Mouse (Mus musculus): ENCODE data around the gene Rbm44. TPM values are rescaled to one million over a fixed set of nuclear protein-coding genes. Genes with fewer than 3 reads are reported as not detected.

Rbm44 gene
- total and polyA plus RNA-seq, 2 experiments = 0.09 TPM; not detected in 1

- Histone ChIP-seq H3K4me1 (ENCODE audit: control insufficient read depth, insufficient read depth, low read length) (no peaks in the 10 kb centered on the region), H3K36me3 (ENCODE audit: control insufficient read depth, insufficient read depth, low read length) (no peaks in the 10 kb centered on the region), H3K4me3 (ENCODE audit: insufficient read depth, low read depth, low read length) (no peak overlapping the region), H3K27me3 (ENCODE audit: control insufficient read depth, insufficient read depth, low read length) (peaks cover 3% of the 10 kb centered on the region; the same call in 1 of the 2 replicates), H3K79me2 (ENCODE audit: control insufficient read depth, insufficient read depth, low read length) (no peaks in the 10 kb centered on the region), H3K27ac (replicated peaks; ENCODE audit: insufficient read depth, low read depth, low read length) (no peak overlapping the region), H3K9ac (ENCODE audit: low read depth, low read length) (no peak overlapping the region)
- DNase-seq (ENCODE audit: extremely low read depth, low read depth, low spot score) = no peak
- TF ChIP-seq CTCF (IDR thresholded peaks at IDR 0.05; ENCODE audit: low read depth, low read length) (no peak), POLR2A (IDR thresholded peaks at IDR 0.05; ENCODE audit: extremely low read depth, insufficient read depth, low read length) (no peak)
- 76% methylated on average over 10 of the region's 10 CpGs for WGBS
These were observed 38.4 kb downstream of the Rbm44 start for GRCm38 (mm10) chr1:91183305-91183704.

- Histone ChIP-seq H3K4me3 (ENCODE audit: insufficient read depth, low read depth, low read length) (no peak overlapping the region), H3K79me2 (ENCODE audit: control insufficient read depth, insufficient read depth, low read length) (no peaks in the 10 kb centered on the region), H3K36me3 (ENCODE audit: control insufficient read depth, insufficient read depth, low read length) (no peaks in the 10 kb centered on the region), H3K27me3 (ENCODE audit: control insufficient read depth, insufficient read depth, low read length) (no peaks in the 10 kb centered on the region), H3K9ac (ENCODE audit: low read depth, low read length) (no peak overlapping the region), H3K27ac (replicated peaks; ENCODE audit: insufficient read depth, low read depth, low read length) (no peak overlapping the region), H3K4me1 (ENCODE audit: control insufficient read depth, insufficient read depth, low read length) (no peaks in the 10 kb centered on the region)
- 81% methylated on average over 6 of the region's 6 CpGs for WGBS
- no peak for TF ChIP-seq CTCF (IDR thresholded peaks at IDR 0.05; ENCODE audit: low read depth, low read length)
- no peak for TF ChIP-seq POLR2A (IDR thresholded peaks at IDR 0.05; ENCODE audit: extremely low read depth, insufficient read depth, low read length)
- DNase-seq (ENCODE audit: extremely low read depth, low read depth, low spot score) = no peak
These were observed 41.8 kb downstream of the Rbm44 start for GRCm38 (mm10) chr1:91186677-91187076.

- Histone ChIP-seq H3K27me3 (ENCODE audit: control insufficient read depth, insufficient read depth, low read length) (no peaks in the 10 kb centered on the region), H3K4me3 (ENCODE audit: insufficient read depth, low read depth, low read length) (no peak overlapping the region), H3K9ac (ENCODE audit: low read depth, low read length) (no peak overlapping the region), H3K79me2 (ENCODE audit: control insufficient read depth, insufficient read depth, low read length) (no peaks in the 10 kb centered on the region), H3K27ac (replicated peaks; ENCODE audit: insufficient read depth, low read depth, low read length) (no peak overlapping the region), H3K36me3 (ENCODE audit: control insufficient read depth, insufficient read depth, low read length) (no peaks in the 10 kb centered on the region), H3K4me1 (ENCODE audit: control insufficient read depth, insufficient read depth, low read length) (no peaks in the 10 kb centered on the region)
- DNase-seq (ENCODE audit: extremely low read depth, low read depth, low spot score) = no peak
- 90% methylated on average over 5 of the region's 5 CpGs for WGBS
- TF ChIP-seq CTCF (IDR thresholded peaks at IDR 0.05; ENCODE audit: low read depth, low read length) (no peak), POLR2A (IDR thresholded peaks at IDR 0.05; ENCODE audit: extremely low read depth, insufficient read depth, low read length) (no peak)
These were observed 42.4 kb downstream of the Rbm44 start for GRCm38 (mm10) chr1:91187315-91187714.

DNA sequence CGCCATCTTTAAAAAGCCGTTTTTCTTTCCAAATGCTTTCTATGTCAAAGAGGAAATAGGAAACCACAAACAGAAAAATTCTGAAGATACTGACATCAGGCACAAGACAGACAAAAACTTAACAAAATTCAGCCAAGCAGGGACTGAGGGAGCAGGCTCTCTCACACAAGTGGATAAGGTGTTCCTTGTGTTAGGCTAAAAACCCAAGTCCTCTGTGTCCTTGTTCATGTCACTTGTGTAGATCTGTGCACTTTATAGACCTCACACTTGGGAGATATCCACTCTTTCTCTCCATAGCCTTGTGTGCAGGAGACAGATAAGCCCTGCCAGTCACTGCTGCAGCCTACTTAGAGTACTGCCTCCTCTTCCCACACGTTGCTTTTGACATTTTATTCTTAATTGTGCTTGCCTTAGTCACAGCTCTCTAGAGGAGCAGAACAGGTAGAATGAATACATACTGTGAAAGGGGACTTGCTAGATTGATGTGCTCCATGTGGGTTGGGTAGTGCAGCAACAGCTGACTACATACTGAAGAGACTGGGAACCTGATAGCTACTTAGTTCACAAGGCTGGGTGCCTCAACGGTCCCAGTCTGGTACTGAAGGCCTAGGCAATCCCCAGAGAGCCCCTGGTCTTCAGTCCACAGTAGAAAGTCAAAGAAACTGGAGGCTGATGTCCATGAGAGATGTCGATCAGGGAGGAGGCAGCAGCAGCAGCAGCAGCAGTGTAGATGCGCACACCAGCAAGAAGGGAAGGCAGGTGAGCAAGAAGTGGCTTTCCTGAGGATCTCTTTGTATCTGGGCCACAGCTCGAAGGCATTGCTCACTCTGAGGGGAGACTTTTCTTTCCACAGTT, 43.1 kb downstream of the Rbm44 start:
- no peaks in the 10 kb centered on the region for H3K79me2 ChIP-seq (ENCODE audit: control insufficient read depth, insufficient read depth, low read length)
- no peaks in the 10 kb centered on the region for H3K4me1 ChIP-seq (ENCODE audit: control insufficient read depth, insufficient read depth, low read length)
- no peak for TF ChIP-seq POLR2A (IDR thresholded peaks at IDR 0.05; ENCODE audit: extremely low read depth, insufficient read depth, low read length)
- H3K9ac ChIP-seq (ENCODE audit: low read depth, low read length) = no peak overlapping the region
- DNase-seq (ENCODE audit: extremely low read depth, low read depth, low spot score) = no peak
- no peaks in the 10 kb centered on the region for H3K27me3 ChIP-seq (ENCODE audit: control insufficient read depth, insufficient read depth, low read length)
- no peaks in the 10 kb centered on the region for H3K36me3 ChIP-seq (ENCODE audit: control insufficient read depth, insufficient read depth, low read length)
- WGBS = 77% methylated on average over 7 of the region's 7 CpGs
- H3K27ac ChIP-seq (replicated peaks; ENCODE audit: insufficient read depth, low read depth, low read length) = no peak overlapping the region
- H3K4me3 ChIP-seq (ENCODE audit: insufficient read depth, low read depth, low read length) = no peak overlapping the region

DNA sequence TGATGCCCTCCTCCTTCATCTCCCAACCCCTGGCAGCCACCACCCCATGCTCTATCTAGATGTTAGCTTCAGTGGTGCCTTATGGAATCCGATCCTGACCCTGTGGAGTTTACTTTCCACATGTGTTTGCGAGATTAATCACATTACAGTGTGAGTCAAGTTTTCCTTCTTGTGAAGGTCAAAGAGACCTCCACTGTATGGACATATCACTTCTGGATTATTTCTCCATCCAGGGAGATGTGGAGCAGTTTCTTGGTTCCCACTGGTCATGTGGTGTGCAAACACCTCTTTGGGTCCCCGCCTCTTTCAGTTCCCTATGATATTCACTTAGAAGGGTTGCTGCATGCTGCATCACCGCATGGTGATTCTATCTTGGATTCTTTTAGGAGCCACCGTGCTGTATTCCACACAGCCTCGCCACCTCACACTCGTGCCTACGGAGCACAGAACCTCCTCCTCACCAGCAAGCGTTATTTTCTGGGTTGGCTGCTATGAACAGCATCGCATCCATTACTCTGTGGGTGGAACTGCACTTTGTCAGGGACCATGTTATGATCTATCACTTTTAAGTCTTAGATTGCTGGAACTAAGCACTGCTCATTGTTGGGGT, 44.1 kb downstream of the Rbm44 start:
- no peaks in the 10 kb centered on the region for H3K79me2 ChIP-seq (ENCODE audit: control insufficient read depth, insufficient read depth, low read length)
- H3K4me1 ChIP-seq (ENCODE audit: control insufficient read depth, insufficient read depth, low read length) = no peaks in the 10 kb centered on the region

DNA sequence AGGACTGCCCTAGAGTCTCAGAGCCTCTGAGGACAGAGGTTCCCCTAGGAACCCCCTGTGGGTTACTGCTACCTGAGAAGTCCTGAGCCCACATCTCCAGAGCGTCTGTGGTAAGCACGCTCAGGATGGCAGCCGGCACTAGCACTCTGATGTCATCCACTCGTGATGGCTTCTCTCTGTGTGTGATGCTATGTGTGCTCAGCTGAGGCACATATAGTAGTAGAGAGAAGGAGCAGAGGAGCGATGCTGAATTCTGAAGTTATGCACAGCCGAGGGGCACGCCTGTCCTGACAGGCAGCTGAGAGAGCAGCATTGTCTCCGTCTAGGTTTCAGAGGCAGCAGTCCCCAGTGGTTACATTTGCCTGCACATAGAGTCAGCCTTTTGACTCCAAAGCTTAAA, 47.3 kb downstream of the Rbm44 start:
- no peaks in the 10 kb centered on the region for H3K36me3 ChIP-seq (ENCODE audit: control insufficient read depth, insufficient read depth, low read length)
- H3K9ac ChIP-seq (ENCODE audit: low read depth, low read length) = peak overlapping the region; percentile 10; the same call in 1 of the 2 replicates
- no peaks in the 10 kb centered on the region for H3K27me3 ChIP-seq (ENCODE audit: control insufficient read depth, insufficient read depth, low read length)
- no peak for TF ChIP-seq POLR2A (IDR thresholded peaks at IDR 0.05; ENCODE audit: extremely low read depth, insufficient read depth, low read length)
- no peak for TF ChIP-seq CTCF (IDR thresholded peaks at IDR 0.05; ENCODE audit: low read depth, low read length)
- H3K4me1 ChIP-seq (ENCODE audit: control insufficient read depth, insufficient read depth, low read length) = no peaks in the 10 kb centered on the region
- WGBS = 68% methylated on average over 8 of the region's 8 CpGs
- no peaks in the 10 kb centered on the region for H3K79me2 ChIP-seq (ENCODE audit: control insufficient read depth, insufficient read depth, low read length)
- H3K27ac ChIP-seq (replicated peaks; ENCODE audit: insufficient read depth, low read depth, low read length) = no peak overlapping the region
- no peak for DNase-seq (ENCODE audit: extremely low read depth, low read depth, low spot score)
- no peak overlapping the region for H3K4me3 ChIP-seq (ENCODE audit: insufficient read depth, low read depth, low read length)

More for the DNA sequence above, 44.1 kb downstream of the Rbm44 start:
- TF ChIP-seq CTCF (IDR thresholded peaks at IDR 0.05; ENCODE audit: low read depth, low read length) (no peak), POLR2A (IDR thresholded peaks at IDR 0.05; ENCODE audit: extremely low read depth, insufficient read depth, low read length) (no peak)
- H3K27ac ChIP-seq (replicated peaks; ENCODE audit: insufficient read depth, low read depth, low read length) = no peak overlapping the region
- no peak for DNase-seq (ENCODE audit: extremely low read depth, low read depth, low spot score)
- no peak overlapping the region for H3K9ac ChIP-seq (ENCODE audit: low read depth, low read length)
- H3K4me3 ChIP-seq (ENCODE audit: insufficient read depth, low read depth, low read length) = no peak overlapping the region
- no peaks in the 10 kb centered on the region for H3K36me3 ChIP-seq (ENCODE audit: control insufficient read depth, insufficient read depth, low read length)
- no peaks in the 10 kb centered on the region for H3K27me3 ChIP-seq (ENCODE audit: control insufficient read depth, insufficient read depth, low read length)
- 88% methylated on average over 10 of the region's 10 CpGs for WGBS

All from liver, adult 2 months (tissue).